Mouse (Mus musculus): ENCODE data around the gene Ssu72. TPM values are rescaled to one million over a fixed set of nuclear protein-coding genes. Genes with fewer than 3 reads are reported as not detected.

Ssu72 gene
- total and polyA plus RNA-seq, 3 experiments = 140 to 267 (median 170) TPM

- peak; percentile 47 for DNase-seq (ENCODE audit: low read depth, low spot score)
- Histone ChIP-seq H3K79me2 (ENCODE audit: control insufficient read depth, insufficient read depth, low read length, poor library complexity) (no peaks in the 10 kb centered on the region), H3K27ac (ENCODE audit: control insufficient read depth, low read depth, low read length) (no peak overlapping the region), H3K9me3 (replicated peaks; ENCODE audit: insufficient read depth, low read length) (no peaks in the 10 kb centered on the region), H3K27me3 (ENCODE audit: control insufficient read depth in 1 of 2, insufficient read depth in 2 of 2, low read length in 2 of 2) (no peaks in the 10 kb centered on the region), H3K4me1 (ENCODE audit: control insufficient read depth in 1 of 2, insufficient read depth in 2 of 2, low read length in 2 of 2) (peaks cover 6 to 21% of the 10 kb centered on the region in 2 experiments), H3K36me3 (ENCODE audit: control insufficient read depth in 1 of 2, insufficient read depth in 2 of 2, low read length in 2 of 2) (peaks cover 0 to 8% of the 10 kb centered on the region in 2 experiments; a peak in 2 of 4 replicates), H3K9ac (ENCODE audit: control insufficient read depth, low read depth, low read length, poor library complexity, severe bottlenecking) (no peak overlapping the region), H3K4me3 (ENCODE audit: control insufficient read depth in 1 of 2, insufficient read depth in 1 of 2, low read depth in 2 of 2, low read length in 2 of 2) (no peak overlapping the region)
- TF ChIP-seq POLR2AphosphoS2 (IDR thresholded peaks at IDR 0.05; ENCODE audit: low read length) = no peak
- peak in 1 of 2 experiments; percentile 25; a peak in 1 of 4 replicates for TF ChIP-seq EP300 (IDR thresholded peaks at IDR 0.05; ENCODE audit: low read depth in 1 of 2, low read length in 2 of 2)
- TF ChIP-seq RCOR1 (IDR thresholded peaks at IDR 0.05; ENCODE audit: low read depth, low read length) = peak; percentile 88
- TF ChIP-seq SIN3A (IDR thresholded peaks at IDR 0.05; ENCODE audit: low read length) = no peak
- TF ChIP-seq MXI1 (IDR thresholded peaks at IDR 0.05; ENCODE audit: low read depth, low read length) = no peak
- TF ChIP-seq CTCF (IDR thresholded peaks at IDR 0.05 in 2 of 3, conservative IDR thresholded peaks at IDR 0.05 in 1 of 3; ENCODE audit: control insufficient read depth in 1 of 3, insufficient read depth in 1 of 3, low read depth in 2 of 3, low read length in 3 of 3, poor library complexity in 1 of 3, severe bottlenecking in 1 of 3) = no peak
- no peak for TF ChIP-seq HCFC1 (IDR thresholded peaks at IDR 0.05; ENCODE audit: low read depth, low read length)
- TF ChIP-seq MAZ (IDR thresholded peaks at IDR 0.05; ENCODE audit: low read depth, low read length) = no peak
- TF ChIP-seq ZNF384 (IDR thresholded peaks at IDR 0.05; ENCODE audit: low read depth, low read length) = no peak
- TF ChIP-seq UBTF (IDR thresholded peaks at IDR 0.05; ENCODE audit: borderline replicate concordance, insufficient read depth, low read depth, low read length) = no peak
- TF ChIP-seq NELFE (IDR thresholded peaks at IDR 0.05; ENCODE audit: low read depth, low read length) = no peak
- peak; percentile 59 for TF ChIP-seq GATA1 (IDR thresholded peaks at IDR 0.05; ENCODE audit: low read depth, low read length)
- no peak for TF ChIP-seq MYC (IDR thresholded peaks at IDR 0.05; ENCODE audit: low read depth, low read length)
- TF ChIP-seq TAL1 (IDR thresholded peaks at IDR 0.05; ENCODE audit: low read length) = no peak; the same call in 1 of the 2 replicates
- TF ChIP-seq NRF1 (IDR thresholded peaks at IDR 0.05; ENCODE audit: insufficient read depth, low read depth, low read length, poor library complexity, severe bottlenecking) = no peak
- no peak for TF ChIP-seq BHLHE40 (IDR thresholded peaks at IDR 0.05; ENCODE audit: borderline replicate concordance, low read depth, low read length)
- no peak for TF ChIP-seq MYB (IDR thresholded peaks at IDR 0.05; ENCODE audit: low read depth, low read length)
- TF ChIP-seq MEF2A (IDR thresholded peaks at IDR 0.05; ENCODE audit: extremely low read depth, insufficient replicate concordance, low read depth, low read length, poor library complexity, severe bottlenecking) = no peak
These were observed 73.2 kb downstream of the Ssu72 start for GRCm38 (mm10) chr4:155777816-155778215.

- Histone ChIP-seq H3K4me3 (ENCODE audit: control insufficient read depth in 1 of 2, insufficient read depth in 1 of 2, low read depth in 2 of 2, low read length in 2 of 2) (no peak overlapping the region), H3K9me3 (replicated peaks; ENCODE audit: insufficient read depth, low read length) (no peaks in the 10 kb centered on the region), H3K27me3 (ENCODE audit: control insufficient read depth in 1 of 2, insufficient read depth in 2 of 2, low read length in 2 of 2) (no peaks in the 10 kb centered on the region), H3K79me2 (ENCODE audit: control insufficient read depth, insufficient read depth, low read length, poor library complexity) (no peaks in the 10 kb centered on the region; the same call in 1 of the 2 replicates), H3K9ac (ENCODE audit: control insufficient read depth, low read depth, low read length, poor library complexity, severe bottlenecking) (no peak overlapping the region), H3K27ac (ENCODE audit: control insufficient read depth, low read depth, low read length) (no peak overlapping the region), H3K36me3 (ENCODE audit: control insufficient read depth in 1 of 2, insufficient read depth in 2 of 2, low read length in 2 of 2) (peaks cover 0 to 10% of the 10 kb centered on the region in 2 experiments; a peak in 2 of 4 replicates), H3K4me1 (ENCODE audit: control insufficient read depth in 1 of 2, insufficient read depth in 2 of 2, low read length in 2 of 2) (peaks cover 10 to 22% of the 10 kb centered on the region in 2 experiments)
- DNase-seq (ENCODE audit: low read depth, low spot score) = no peak
- TF ChIP-seq POLR2AphosphoS2 (IDR thresholded peaks at IDR 0.05; ENCODE audit: low read length) (no peak), NRF1 (IDR thresholded peaks at IDR 0.05; ENCODE audit: insufficient read depth, low read depth, low read length, poor library complexity, severe bottlenecking) (no peak), NELFE (IDR thresholded peaks at IDR 0.05; ENCODE audit: low read depth, low read length) (no peak), MEF2A (IDR thresholded peaks at IDR 0.05; ENCODE audit: extremely low read depth, insufficient replicate concordance, low read depth, low read length, poor library complexity, severe bottlenecking) (no peak), ZKSCAN1 (IDR thresholded peaks at IDR 0.05; ENCODE audit: low read depth, low read length) (no peak), JUND (IDR thresholded peaks at IDR 0.05; ENCODE audit: low read depth, low read length) (no peak), MXI1 (IDR thresholded peaks at IDR 0.05; ENCODE audit: low read depth, low read length) (no peak), GABPA (IDR thresholded peaks at IDR 0.05; ENCODE audit: low read depth, low read length) (no peak), UBTF (IDR thresholded peaks at IDR 0.05; ENCODE audit: borderline replicate concordance, insufficient read depth, low read depth, low read length) (no peak), TBP (IDR thresholded peaks at IDR 0.05; ENCODE audit: low read depth, low read length) (no peak), MYC (IDR thresholded peaks at IDR 0.05; ENCODE audit: low read depth, low read length) (no peak), RAD21 (IDR thresholded peaks at IDR 0.05; ENCODE audit: low read depth, low read length) (no peak), SMC3 (IDR thresholded peaks at IDR 0.05; ENCODE audit: low read depth, low read length) (no peak), TCF12 (IDR thresholded peaks at IDR 0.05; ENCODE audit: low read depth, low read length) (no peak), GATA1 (IDR thresholded peaks at IDR 0.05; ENCODE audit: low read depth, low read length) (no peak), MAZ (IDR thresholded peaks at IDR 0.05; ENCODE audit: low read depth, low read length) (no peak), POLR2AphosphoS5 (IDR thresholded peaks at IDR 0.05; ENCODE audit: borderline replicate concordance, low read depth, low read length) (no peak), ZMIZ1 (IDR thresholded peaks at IDR 0.05; ENCODE audit: low read depth, low read length) (no peak)
These were observed 74.9 kb downstream of the Ssu72 start for GRCm38 (mm10) chr4:155779498-155779897.

All from MEL (cell line).